Mouse (Mus musculus) thymus, postnatal 0 days (tissue): ENCODE data around the gene Rnf115. TPM values are rescaled to one million over a fixed set of nuclear protein-coding genes. Genes with fewer than 3 reads are reported as not detected.
"Not testable (repeated sequence)": the region's sequence is repeated elsewhere in the genome, so short reads cannot be mapped to it uniquely, and the experiment has no call there.

Experiments
- DNase-seq: peaks from one replicate; pipeline ENCODE4 v3.0.0-alpha.2; 2015; ENCODE audit warnings: low spot score
- polyA plus RNA-seq: library from polyadenylated mRNA; unstranded; fragments of >200 nt; fragmentation: Nextera tagmentation; extraction: Ambion mirVana; gene quantifications from 2 replicates; pipeline ENCODE4 v1.2.1, GENCODE M21; 2015

The Rnf115 gene
- 65.9 and 73.2 TPM in 2 replicates for polyA plus RNA-seq

DNA sequence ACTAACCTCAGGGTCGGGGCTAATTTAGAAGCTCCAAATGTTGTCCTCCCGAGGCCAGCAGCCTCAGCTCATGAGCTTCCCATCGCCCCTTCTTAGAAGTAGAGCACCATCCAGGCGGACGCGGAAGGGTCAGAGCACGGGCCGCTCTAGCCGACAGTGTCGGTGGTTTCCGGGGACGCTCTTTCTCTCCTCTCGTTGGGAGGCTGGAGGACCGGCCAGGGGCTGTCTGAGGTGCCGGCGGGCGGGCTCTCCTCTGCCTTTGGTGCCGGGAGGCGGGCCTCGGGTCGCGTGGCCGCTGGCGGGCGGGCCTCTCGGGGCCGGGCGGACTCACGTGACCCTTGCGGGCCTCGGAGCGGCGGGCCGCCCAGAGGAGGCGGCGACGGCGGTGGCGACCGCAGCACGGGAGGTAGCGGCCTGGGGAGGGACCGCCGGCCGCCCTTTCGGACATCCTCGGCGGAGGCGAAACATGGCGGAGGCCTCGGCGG, at the start of gene Rnf115, which contains the start of gene Polr3c:
Gene Rnf115, plus strand, starts transcription at position 322 of the 485 bp plus-strand sequence.
Gene Polr3c, minus strand, starts transcription at position 286 of the 485 bp plus-strand sequence.
- DNase-seq, result peak; percentile 76

DNA sequence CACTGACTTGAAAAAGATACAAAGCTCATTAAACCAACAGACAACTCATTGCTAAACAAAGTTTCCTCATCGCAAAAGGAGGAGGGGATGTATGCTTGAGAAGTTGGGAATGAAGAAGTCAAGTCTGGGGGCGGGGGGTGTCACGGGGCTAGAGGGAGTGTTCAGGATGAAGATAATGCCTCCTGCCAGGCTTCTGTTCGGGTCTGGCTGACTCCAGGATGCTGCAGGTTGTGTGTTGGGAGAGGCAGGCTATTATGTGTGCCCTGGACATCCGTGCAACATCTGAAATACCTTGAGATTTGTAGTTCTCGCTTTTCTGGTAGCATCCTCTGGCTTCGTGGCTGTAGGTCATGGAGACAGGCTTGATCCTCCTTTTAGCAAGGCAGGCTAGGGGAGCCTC, 49.0 kb upstream of the Rnf115 start:
- DNase-seq, result no peak

DNA sequence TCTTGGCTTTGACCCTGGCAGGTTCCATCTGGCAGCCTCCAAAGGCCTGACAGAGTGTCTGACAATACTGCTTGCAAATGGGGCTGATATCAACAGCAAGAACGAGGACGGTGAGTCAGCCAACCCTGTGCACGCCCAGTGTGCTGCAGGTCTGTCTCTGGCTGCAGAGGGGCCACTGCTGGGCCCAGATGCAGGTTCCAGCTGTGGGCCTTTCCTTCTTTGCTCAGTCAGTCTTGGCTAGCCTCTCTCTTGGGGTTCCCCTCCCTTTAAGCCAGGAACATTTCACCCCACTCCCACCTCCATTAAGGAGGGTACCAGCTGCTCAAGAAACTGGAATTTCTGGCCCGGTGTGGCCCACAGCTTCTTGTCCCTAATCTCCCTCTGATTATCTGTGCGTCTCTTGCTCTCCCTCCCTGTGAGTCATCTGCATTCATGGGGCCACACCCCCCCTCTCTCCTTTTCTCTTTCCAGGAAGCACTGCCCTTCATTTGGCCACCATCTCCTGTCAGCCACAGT, 48.2 kb upstream of the Rnf115 start:
- DNase-seq, result no peak

GRCm38 (mm10) chr3:96680269-96680956, 47.1 kb upstream of the Rnf115 start:
- no peak for DNase-seq

- DNase-seq, result no peak
Measured at GRCm38 (mm10) chr3:96683496-96683895, 44.0 kb upstream of the Rnf115 start.

- no peak for DNase-seq
Measured at GRCm38 (mm10) chr3:96684151-96684821, 43.2 kb upstream of the Rnf115 start.

GRCm38 (mm10) chr3:96684822-96685156, 42.7 kb upstream of the Rnf115 start:
- DNase-seq, result no peak

GRCm38 (mm10) chr3:96686057-96686456, 41.4 kb upstream of the Rnf115 start:
- not testable (repeated sequence) for DNase-seq

- DNase-seq, result no peak
Measured at GRCm38 (mm10) chr3:96688854-96689253, 38.6 kb upstream of the Rnf115 start.

GRCm38 (mm10) chr3:96690298-96690697, 37.2 kb upstream of the Rnf115 start:
- DNase-seq, result no peak

DNA sequence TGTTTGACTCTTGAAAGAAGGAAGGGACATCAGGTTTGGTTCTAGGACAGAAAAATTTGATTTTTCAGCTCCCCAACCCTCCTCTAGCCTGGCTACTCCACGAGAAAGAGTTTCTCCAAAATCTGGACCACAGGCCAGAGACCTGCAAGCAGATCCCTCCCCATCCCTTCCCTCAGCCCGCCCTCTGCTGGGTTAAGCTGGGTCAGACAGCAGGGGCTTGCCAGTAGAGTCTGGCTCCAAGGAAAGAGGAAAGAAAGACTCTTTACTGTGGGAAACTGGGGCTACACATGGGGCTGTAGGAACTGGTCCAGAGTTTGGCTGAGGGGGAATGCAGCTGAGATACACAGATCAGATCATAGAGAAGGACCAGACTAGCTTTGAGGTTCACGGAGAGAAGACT, 35.0 kb upstream of the Rnf115 start:
- no peak for DNase-seq

DNA sequence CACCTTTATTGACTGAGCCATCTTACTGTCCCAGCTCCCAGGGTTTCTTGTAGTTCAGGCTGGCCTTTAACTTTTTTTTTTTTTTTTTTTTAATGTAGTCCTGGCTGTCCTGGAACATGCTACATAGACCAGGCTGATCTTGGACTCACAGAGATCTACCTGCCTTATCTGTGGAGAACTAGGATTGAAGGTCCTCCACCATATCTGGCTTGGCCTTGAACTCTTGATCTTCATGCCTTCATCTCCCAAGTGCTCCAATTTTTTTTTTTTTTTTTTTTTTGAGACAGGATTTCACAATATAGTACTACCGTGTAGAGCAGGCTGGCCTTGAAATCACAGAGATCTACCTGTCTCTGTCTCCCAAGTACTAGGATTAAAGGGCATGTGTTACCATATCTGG, 33.9 kb upstream of the Rnf115 start:
- DNase-seq, result no peak

GRCm38 (mm10) chr3:96696198-96696765, 31.2 kb upstream of the Rnf115 start, which contains the start of gene Pias3:
Gene Pias3 (plus strand): TSS chr3:96696384.
- peak; percentile 55 for DNase-seq

GRCm38 (mm10) chr3:96696766-96697732, 30.4 kb upstream of the Rnf115 start:
- peak; percentile 59 for DNase-seq

DNA sequence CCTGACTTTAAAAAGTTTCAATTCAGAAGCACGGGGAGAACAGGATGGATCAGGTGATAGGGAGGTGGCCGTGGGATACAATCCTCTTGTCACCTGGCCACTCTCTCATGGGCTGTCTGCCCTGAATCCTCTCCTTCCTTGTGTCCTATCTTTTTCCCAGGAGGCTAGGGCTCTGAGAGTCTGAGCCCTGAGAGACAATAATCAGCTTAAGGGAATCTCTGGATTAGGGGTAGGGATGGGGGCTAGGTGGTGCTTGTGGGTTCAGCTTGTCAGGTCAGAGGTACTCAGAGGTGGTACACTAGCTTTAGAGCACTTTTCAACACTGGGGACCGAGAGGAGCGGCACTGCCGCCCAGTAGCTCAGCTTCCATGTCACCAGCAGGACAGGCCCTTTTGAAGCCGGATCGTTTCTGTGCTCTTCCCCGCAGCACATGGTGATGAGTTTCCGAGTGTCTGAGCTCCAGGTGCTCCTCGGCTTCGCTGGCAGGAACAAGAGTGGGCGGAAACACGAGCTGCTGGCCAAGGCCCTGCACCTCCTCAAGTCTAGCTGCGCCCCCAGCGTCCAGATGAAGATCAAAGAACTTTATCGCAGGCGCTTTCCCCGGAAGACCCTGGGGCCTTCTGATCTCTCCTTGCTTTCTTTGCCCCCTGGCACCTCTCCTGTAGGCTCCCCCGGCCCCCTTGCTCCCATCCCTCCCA, 28.3 kb upstream of the Rnf115 start:
- no peak for DNase-seq

GRCm38 (mm10) chr3:96700376-96700775, 27.1 kb upstream of the Rnf115 start:
- peak; percentile 52 for DNase-seq

GRCm38 (mm10) chr3:96701003-96701402, 26.5 kb upstream of the Rnf115 start:
- DNase-seq, result no peak

DNA sequence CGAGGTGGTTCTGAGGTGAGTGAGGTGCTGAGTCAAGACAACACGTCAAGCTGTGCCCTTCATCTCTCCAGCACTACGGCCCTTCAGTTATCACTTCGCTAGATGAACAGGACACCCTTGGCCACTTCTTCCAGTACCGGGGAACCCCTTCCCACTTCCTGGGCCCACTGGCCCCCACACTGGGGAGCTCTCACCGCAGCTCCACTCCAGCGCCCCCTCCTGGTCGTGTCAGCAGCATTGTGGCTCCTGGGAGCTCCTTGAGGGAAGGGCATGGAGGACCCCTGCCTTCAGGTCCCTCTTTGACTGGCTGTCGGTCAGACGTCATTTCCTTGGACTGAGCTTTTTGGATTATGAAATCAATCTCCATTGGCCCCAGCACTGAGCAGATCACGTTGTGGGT, 22.7 kb upstream of the Rnf115 start:
- DNase-seq, result peak; percentile 29

GRCm38 (mm10) chr3:96706217-96706616, 21.2 kb upstream of the Rnf115 start:
- DNase-seq, result no peak

GRCm38 (mm10) chr3:96706984-96707383, 20.5 kb upstream of the Rnf115 start:
- DNase-seq, result no peak
